Mouse (Mus musculus): ENCODE results near the gene Lhfp. TPM values are rescaled to one million over a fixed set of nuclear protein-coding genes. Genes with fewer than 3 reads are reported as not detected.
A peak's percentile ranks its signal among the peaks of the same experiment; 100 is the strongest.

The Lhfp gene
- polyA plus RNA-seq, 1 experiment: 17.8 TPM

DNA sequence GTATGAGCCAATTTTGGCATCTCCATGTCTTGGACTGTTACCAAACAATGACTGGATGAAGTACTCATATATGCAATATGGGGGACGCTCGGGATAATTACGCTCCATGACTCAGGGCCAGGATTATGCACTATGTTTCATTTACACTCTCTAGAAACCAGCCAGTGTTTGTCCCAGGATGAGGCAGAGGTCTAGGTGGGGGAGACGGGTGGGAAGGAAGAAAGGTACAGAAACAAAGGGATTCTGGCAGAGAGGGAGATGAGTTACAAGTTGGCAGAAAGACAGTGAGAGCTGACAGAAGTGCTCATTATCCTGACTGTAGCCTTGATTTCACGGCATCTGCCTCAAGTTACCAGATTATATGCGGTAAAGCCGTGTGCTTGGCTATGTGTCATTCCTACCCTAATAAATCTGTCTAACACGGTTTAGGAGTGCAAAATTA lies 154.4 kb downstream of the Lhfp start:
- Histone ChIP-seq H3K36me3 (ENCODE audit: control insufficient read depth, insufficient read depth) (no peaks in the 10 kb centered on the region), H3K27me3 (ENCODE audit: control insufficient read depth, insufficient read depth, insufficient read length) (no peaks in the 10 kb centered on the region), H3K79me2 (ENCODE audit: control insufficient read depth, insufficient read depth) (no peaks in the 10 kb centered on the region), H3K4me3 (no peak overlapping the region), H3K4me2 (ENCODE audit: low read depth) (no peak overlapping the region), H3ac (ENCODE audit: control insufficient read depth, insufficient read length) (no peak overlapping the region)
- TF ChIP-seq CEBPB (IDR thresholded peaks at IDR 0.05; ENCODE audit: insufficient read depth, poor library complexity, severe bottlenecking) (no peak), MYOD1 (IDR thresholded peaks at IDR 0.05; ENCODE audit: control insufficient read depth in 1 of 3, insufficient read length in 2 of 3, low read depth in 2 of 3) (no peak), POLR2AphosphoS2 (IDR thresholded peaks at IDR 0.05; ENCODE audit: insufficient read length, low read depth) (no peak), SRF (IDR thresholded peaks at IDR 0.05; ENCODE audit: control insufficient read depth, insufficient read length, low read depth) (no peak)

DNA sequence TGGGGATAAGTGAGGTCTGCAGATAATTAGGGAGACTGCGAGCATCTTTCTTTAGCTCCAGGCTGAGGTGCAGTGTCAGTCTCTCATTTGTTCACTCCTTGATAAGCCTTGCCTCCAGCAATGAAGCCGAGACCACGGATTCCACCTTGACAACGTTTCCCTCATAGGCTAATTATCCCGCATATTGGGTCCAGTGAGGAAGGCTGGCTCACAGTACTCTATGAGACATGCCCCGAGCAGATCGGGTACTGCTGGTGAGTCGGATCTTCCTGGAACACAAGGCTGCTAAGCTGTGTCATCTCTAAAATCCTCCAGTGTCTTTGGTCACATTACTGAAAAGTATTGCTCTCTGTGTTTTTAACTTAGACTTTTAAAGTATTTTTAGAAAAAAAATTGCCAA lies 158.8 kb downstream of the Lhfp start:
- Histone ChIP-seq H3K27me3 (ENCODE audit: control insufficient read depth, insufficient read depth, insufficient read length) (no peaks in the 10 kb centered on the region), H3K4me3 (no peak overlapping the region), H3K4me2 (ENCODE audit: low read depth) (no peak overlapping the region), H3K79me2 (ENCODE audit: control insufficient read depth, insufficient read depth) (no peaks in the 10 kb centered on the region), H3ac (ENCODE audit: control insufficient read depth, insufficient read length) (no peak overlapping the region), H3K36me3 (ENCODE audit: control insufficient read depth, insufficient read depth) (no peaks in the 10 kb centered on the region)
- no peak for TF ChIP-seq MAX (IDR thresholded peaks at IDR 0.05; ENCODE audit: low read depth)
- no peak for TF ChIP-seq MYOG (IDR thresholded peaks at IDR 0.05; ENCODE audit: control insufficient read depth in 1 of 3, insufficient read depth in 1 of 3, insufficient read length in 2 of 3, low read depth in 2 of 3)
- TF ChIP-seq TCF3 (IDR thresholded peaks at IDR 0.05; ENCODE audit: insufficient read length, low read depth): no peak
- no peak for TF ChIP-seq TCF12 (IDR thresholded peaks at IDR 0.05; ENCODE audit: insufficient read depth, poor library complexity, severe bottlenecking)
- TF ChIP-seq MYOD1 (IDR thresholded peaks at IDR 0.05; ENCODE audit: control insufficient read depth in 1 of 3, insufficient read length in 2 of 3, low read depth in 2 of 3): no peak
- no peak for TF ChIP-seq CEBPB (IDR thresholded peaks at IDR 0.05; ENCODE audit: insufficient read depth, poor library complexity, severe bottlenecking)
- no peak for TF ChIP-seq POLR2A (IDR thresholded peaks at IDR 0.05; ENCODE audit: insufficient read length, low read depth)
- no peak for TF ChIP-seq REST (IDR thresholded peaks at IDR 0.05; ENCODE audit: insufficient read depth, insufficient read length)
- TF ChIP-seq E2F4 (IDR thresholded peaks at IDR 0.05; ENCODE audit: insufficient read depth): no peak
- TF ChIP-seq USF1 (IDR thresholded peaks at IDR 0.05; ENCODE audit: low read depth): no peak
- TF ChIP-seq POLR2AphosphoS2 (IDR thresholded peaks at IDR 0.05; ENCODE audit: insufficient read length, low read depth): no peak
- TF ChIP-seq SRF (IDR thresholded peaks at IDR 0.05; ENCODE audit: control insufficient read depth, insufficient read length, low read depth): no peak

DNA sequence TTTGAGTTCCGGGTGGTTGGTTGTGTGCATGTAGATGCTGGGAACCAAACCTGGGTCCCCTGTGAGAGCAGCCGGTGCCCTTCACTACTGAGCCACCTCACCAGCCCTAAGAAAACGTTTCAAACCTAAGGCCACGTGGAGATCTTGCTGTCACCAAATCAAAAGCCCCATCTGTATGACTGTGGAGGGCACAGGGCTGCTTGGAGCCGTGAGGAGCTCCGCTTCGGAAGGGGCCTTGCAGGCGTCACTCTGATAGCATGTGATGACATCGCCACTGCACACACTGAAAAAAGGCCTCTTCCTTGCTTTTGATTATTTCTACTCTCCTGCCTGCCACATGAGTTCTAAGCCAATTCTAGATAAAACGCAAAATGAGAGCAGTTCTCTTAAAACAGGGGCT lies 159.5 kb downstream of the Lhfp start:
- Histone ChIP-seq H3K79me2 (ENCODE audit: control insufficient read depth, insufficient read depth) (no peaks in the 10 kb centered on the region), H3K4me2 (ENCODE audit: low read depth) (peak overlapping the region; percentile 94), H3K36me3 (ENCODE audit: control insufficient read depth, insufficient read depth) (no peaks in the 10 kb centered on the region), H3ac (ENCODE audit: control insufficient read depth, insufficient read length) (no peak overlapping the region), H3K4me3 (no peak overlapping the region), H3K27me3 (ENCODE audit: control insufficient read depth, insufficient read depth, insufficient read length) (no peaks in the 10 kb centered on the region)
- TF ChIP-seq MAX (IDR thresholded peaks at IDR 0.05; ENCODE audit: low read depth): no peak
- no peak for TF ChIP-seq MYOD1 (IDR thresholded peaks at IDR 0.05; ENCODE audit: control insufficient read depth in 1 of 3, insufficient read length in 2 of 3, low read depth in 2 of 3)
- no peak for TF ChIP-seq REST (IDR thresholded peaks at IDR 0.05; ENCODE audit: insufficient read depth, insufficient read length)
- TF ChIP-seq TCF12 (IDR thresholded peaks at IDR 0.05; ENCODE audit: insufficient read depth, poor library complexity, severe bottlenecking): no peak
- no peak for TF ChIP-seq MYOG (IDR thresholded peaks at IDR 0.05; ENCODE audit: control insufficient read depth in 1 of 3, insufficient read depth in 1 of 3, insufficient read length in 2 of 3, low read depth in 2 of 3)
- no peak for TF ChIP-seq POLR2AphosphoS2 (IDR thresholded peaks at IDR 0.05; ENCODE audit: insufficient read length, low read depth)
- TF ChIP-seq SRF (IDR thresholded peaks at IDR 0.05; ENCODE audit: control insufficient read depth, insufficient read length, low read depth): no peak
- no peak for TF ChIP-seq CEBPB (IDR thresholded peaks at IDR 0.05; ENCODE audit: insufficient read depth, poor library complexity, severe bottlenecking)
- no peak for TF ChIP-seq POLR2A (IDR thresholded peaks at IDR 0.05; ENCODE audit: insufficient read length, low read depth)
- TF ChIP-seq USF1 (IDR thresholded peaks at IDR 0.05; ENCODE audit: low read depth): no peak
- TF ChIP-seq TCF3 (IDR thresholded peaks at IDR 0.05; ENCODE audit: insufficient read length, low read depth): no peak
- no peak for TF ChIP-seq E2F4 (IDR thresholded peaks at IDR 0.05; ENCODE audit: insufficient read depth)

DNA sequence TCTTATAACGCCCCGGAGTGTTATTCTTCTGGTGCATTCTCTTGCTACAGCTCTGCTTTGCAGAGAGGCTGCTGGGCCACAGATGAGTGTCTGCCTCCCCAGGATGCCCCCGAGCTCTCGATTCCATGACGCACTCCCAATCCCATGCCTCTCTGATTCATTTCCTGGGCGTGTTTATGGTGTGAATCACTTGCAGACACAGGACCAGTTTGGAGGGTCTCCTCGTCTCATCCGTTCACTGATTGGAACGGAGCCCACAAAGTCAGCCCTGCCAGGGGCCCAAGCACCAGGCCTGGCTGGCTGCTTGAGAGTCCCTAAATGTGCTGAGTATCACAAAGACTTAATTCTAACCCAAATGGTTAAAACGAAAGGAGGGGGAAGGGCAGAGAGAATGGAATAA lies 160.3 kb downstream of the Lhfp start:
- Histone ChIP-seq H3K27me3 (ENCODE audit: control insufficient read depth, insufficient read depth, insufficient read length) (no peaks in the 10 kb centered on the region), H3K36me3 (ENCODE audit: control insufficient read depth, insufficient read depth) (no peaks in the 10 kb centered on the region), H3K4me2 (ENCODE audit: low read depth) (peak overlapping the region; percentile 94), H3K4me3 (peak overlapping the region; percentile 11), H3ac (ENCODE audit: control insufficient read depth, insufficient read length) (no peak overlapping the region), H3K79me2 (ENCODE audit: control insufficient read depth, insufficient read depth) (no peaks in the 10 kb centered on the region)
- no peak for TF ChIP-seq CEBPB (IDR thresholded peaks at IDR 0.05; ENCODE audit: insufficient read depth, poor library complexity, severe bottlenecking)
- TF ChIP-seq POLR2A (IDR thresholded peaks at IDR 0.05; ENCODE audit: insufficient read length, low read depth): peak; percentile 41
- peak; percentile 40 for TF ChIP-seq POLR2AphosphoS2 (IDR thresholded peaks at IDR 0.05; ENCODE audit: insufficient read length, low read depth)

DNA sequence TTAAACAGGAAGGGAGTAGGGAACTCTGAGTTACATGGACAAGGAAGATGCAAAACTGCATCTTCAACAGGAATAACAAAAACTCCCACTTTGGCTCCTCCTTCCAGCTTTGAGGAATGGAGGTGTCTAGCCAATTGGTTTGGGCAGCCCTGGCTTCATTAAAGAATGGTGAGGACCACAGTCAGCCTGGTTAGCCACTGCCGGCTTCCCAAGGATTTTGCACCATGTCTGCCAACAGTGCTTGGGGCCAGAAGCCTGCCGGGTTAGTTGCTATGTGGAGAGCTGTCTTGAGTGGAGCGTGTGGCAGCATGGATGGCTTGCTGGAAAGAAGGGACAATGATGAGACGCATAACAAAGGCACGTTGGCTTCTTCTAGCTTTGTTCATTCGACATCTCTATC lies 160.9 kb downstream of the Lhfp start:
- H3K36me3 ChIP-seq (ENCODE audit: control insufficient read depth, insufficient read depth): no peaks in the 10 kb centered on the region
- no peak for TF ChIP-seq REST (IDR thresholded peaks at IDR 0.05; ENCODE audit: insufficient read depth, insufficient read length)
- no peak for TF ChIP-seq MAX (IDR thresholded peaks at IDR 0.05; ENCODE audit: low read depth)
- no peak for TF ChIP-seq SRF (IDR thresholded peaks at IDR 0.05; ENCODE audit: control insufficient read depth, insufficient read length, low read depth)
- TF ChIP-seq MYOG (IDR thresholded peaks at IDR 0.05; ENCODE audit: control insufficient read depth in 1 of 3, insufficient read depth in 1 of 3, insufficient read length in 2 of 3, low read depth in 2 of 3): no peak
- TF ChIP-seq CEBPB (IDR thresholded peaks at IDR 0.05; ENCODE audit: insufficient read depth, poor library complexity, severe bottlenecking): no peak
- TF ChIP-seq TCF12 (IDR thresholded peaks at IDR 0.05; ENCODE audit: insufficient read depth, poor library complexity, severe bottlenecking): no peak
- TF ChIP-seq POLR2A (IDR thresholded peaks at IDR 0.05; ENCODE audit: insufficient read length, low read depth): no peak
- no peak for TF ChIP-seq TCF3 (IDR thresholded peaks at IDR 0.05; ENCODE audit: insufficient read length, low read depth)
- no peak for TF ChIP-seq USF1 (IDR thresholded peaks at IDR 0.05; ENCODE audit: low read depth)
- no peak for TF ChIP-seq E2F4 (IDR thresholded peaks at IDR 0.05; ENCODE audit: insufficient read depth)
- no peak for TF ChIP-seq MYOD1 (IDR thresholded peaks at IDR 0.05; ENCODE audit: control insufficient read depth in 1 of 3, insufficient read length in 2 of 3, low read depth in 2 of 3)
- TF ChIP-seq POLR2AphosphoS2 (IDR thresholded peaks at IDR 0.05; ENCODE audit: insufficient read length, low read depth): no peak
- no peaks in the 10 kb centered on the region for H3K27me3 ChIP-seq (ENCODE audit: control insufficient read depth, insufficient read depth, insufficient read length)
- H3K79me2 ChIP-seq (ENCODE audit: control insufficient read depth, insufficient read depth): no peaks in the 10 kb centered on the region
- no peak overlapping the region for H3ac ChIP-seq (ENCODE audit: control insufficient read depth, insufficient read length)
- peak overlapping the region; percentile 94 for H3K4me2 ChIP-seq (ENCODE audit: low read depth)
- H3K4me3 ChIP-seq: peak overlapping the region; percentile 11

Measured in myocyte (in vitro differentiated cells).